Mouse (Mus musculus) spleen, postnatal 14 days (tissue): ENCODE measurements around the gene Fam83e.
A peak's percentile ranks its signal among the peaks of the same experiment; 100 is the strongest.

Experiments used
- DNase-seq, 2 experiments: peaks; one replicate each; pipeline ENCODE4 v3.0.0; 2021 to 2022; ENCODE audit warnings: low spot score in 2 of 2

The Fam83e gene

GRCm38 (mm10) chr7:45720413-45721233, at the start of gene Fam83e:
Gene Fam83e (plus strand): TSS chr7:45721212.
- no peak for DNase-seq

- DNase-seq: no peak
Observed at GRCm38 (mm10) chr7:45677627-45678295, 43.3 kb upstream of the Fam83e start.

GRCm38 (mm10) chr7:45678513-45678912, 42.5 kb upstream of the Fam83e start:
- no peak for DNase-seq

- no peak for DNase-seq
Observed at GRCm38 (mm10) chr7:45679966-45680621, 40.9 kb upstream of the Fam83e start.

GRCm38 (mm10) chr7:45681046-45681736, 39.8 kb upstream of the Fam83e start:
- DNase-seq: peak in 1 of 2 experiments; percentile 48

GRCm38 (mm10) chr7:45682144-45683126, 38.6 kb upstream of the Fam83e start:
- DNase-seq: peak; percentile 58 to 81

- DNase-seq: no peak
Observed at GRCm38 (mm10) chr7:45683396-45684050, 37.5 kb upstream of the Fam83e start, which contains the start of gene Ntn5. Gene Ntn5 (plus strand): TSS chr7:45684022.

GRCm38 (mm10) chr7:45685811-45686210, 35.2 kb upstream of the Fam83e start:
- no peak for DNase-seq

GRCm38 (mm10) chr7:45686841-45687240, 34.2 kb upstream of the Fam83e start:
- no peak for DNase-seq

- no peak for DNase-seq
Observed at GRCm38 (mm10) chr7:45689099-45689498, 31.9 kb upstream of the Fam83e start.

- no peak for DNase-seq
Observed at GRCm38 (mm10) chr7:45689800-45690199, 31.2 kb upstream of the Fam83e start.

GRCm38 (mm10) chr7:45692364-45692763, 28.6 kb upstream of the Fam83e start:
- no peak for DNase-seq

- no peak for DNase-seq
Observed at GRCm38 (mm10) chr7:45693921-45694591, 27.0 kb upstream of the Fam83e start, which contains the start of gene Sec1. Gene Sec1 (minus strand): TSS chr7:45694402.

- no peak for DNase-seq
Observed at GRCm38 (mm10) chr7:45695098-45695497, 25.9 kb upstream of the Fam83e start.

GRCm38 (mm10) chr7:45697894-45698293, 23.1 kb upstream of the Fam83e start:
- DNase-seq: no peak

- no peak for DNase-seq
Observed at GRCm38 (mm10) chr7:45699523-45700141, 21.4 kb upstream of the Fam83e start, which contains the start of gene Car11. Gene Car11 (plus strand): TSS chr7:45699843.

GRCm38 (mm10) chr7:45700301-45701015, 20.6 kb upstream of the Fam83e start:
- no peak for DNase-seq

GRCm38 (mm10) chr7:45701072-45701471, 19.9 kb upstream of the Fam83e start:
- DNase-seq: no peak
